Mouse (Mus musculus) hindbrain, embryonic 16.5 days (tissue): Measurements from ENCODE around the gene Trim6. TPM values are rescaled to one million over a fixed set of nuclear protein-coding genes. Genes with fewer than 3 reads are reported as not detected.
A peak's percentile ranks its signal among the peaks of the same experiment; 100 is the strongest.
"Not testable (repeated sequence)": the region's sequence is repeated elsewhere in the genome, so short reads cannot be mapped to it uniquely, and the experiment has no call there.

ENCODE experiments used
- ATAC-seq: fragments of 200-750 bp; cut with Nextera tagmentation; 2 replicates; pipeline ENCODE4 v1.8.0; 2017; ENCODE audit warnings: moderate TSS enrichment, moderate library complexity
- H3K27ac ChIP-seq: fragments of 300-500 bp; sonication (generic); 2 replicates; pipeline ENCODE4 v1.5.1; 2014; ENCODE audit warnings: low read depth, mild to moderate bottlenecking, control low read depth, low read length, moderate library complexity
- H3K27me3 ChIP-seq: fragments of 300-500 bp; sonication (generic); replicated peaks from 2 replicates; pipeline ENCODE4 v1.6.1; 2014; ENCODE audit warnings: low read length; ENCODE audit not compliant: control insufficient read depth, insufficient read depth
- H3K36me3 ChIP-seq: fragments of 300-500 bp; sonication (generic); 2 replicates; pipeline ENCODE4 v1.6.1; 2014; ENCODE audit warnings: mild to moderate bottlenecking, low read length, moderate library complexity, mixed read lengths; ENCODE audit not compliant: control insufficient read depth, insufficient read depth
- H3K4me1 ChIP-seq: fragments of 300-500 bp; sonication (generic); 2 replicates; pipeline ENCODE4 v1.6.1; 2014; ENCODE audit warnings: low read depth, low read length; ENCODE audit not compliant: control insufficient read depth, insufficient read depth
- H3K4me2 ChIP-seq: fragments of 300-500 bp; sonication (generic); 2 replicates; pipeline ENCODE4 v1.6.1; 2014; ENCODE audit warnings: mild to moderate bottlenecking, low read length, control low read depth, moderate library complexity
- H3K4me3 ChIP-seq: fragments of 300-500 bp; sonication (generic); 2 replicates; pipeline ENCODE4 v1.5.1; 2014; ENCODE audit warnings: mild to moderate bottlenecking, low read length, control low read depth, moderate library complexity
- H3K9ac ChIP-seq: fragments of 300-500 bp; sonication (generic); 2 replicates; pipeline ENCODE4 v1.6.1; 2014; ENCODE audit warnings: low read depth, mild to moderate bottlenecking, control low read depth, low read length, moderate library complexity
- H3K9me3 ChIP-seq: fragments of 300-500 bp; sonication (generic); 2 replicates; pipeline ENCODE4 v1.6.1; 2014; ENCODE audit warnings: mild to moderate bottlenecking, low read length, moderate library complexity; ENCODE audit not compliant: control insufficient read depth
- WGBS: fragments of 180-500 bp; shearing (Covaris S2); extraction: QIAGEN DNeasy Blood & Tissue Kit; methylation state at CpG from one replicate; pipeline ENCODE4 v1.1.7; 2014; 5-methylcytosine and 5-hydroxymethylcytosine counted together
- polyA plus RNA-seq: library from polyadenylated mRNA; unstranded; fragments of >200 nt; fragmentation: Nextera tagmentation; extraction: Ambion mirVana; gene quantifications from 2 replicates; pipeline ENCODE4 v1.2.1, GENCODE M21; 2015

Gene Trim6
- polyA plus RNA-seq, 1 experiment from 2014 or later, result 0.41 TPM

GRCm38 (mm10) chr7:104206197-104206596, 12.4 kb upstream of the Trim6 start:
- Histone ChIP-seq H3K4me2 (no peak overlapping the region), H3K4me3 (no peak overlapping the region), H3K9ac (no peak overlapping the region), H3K27ac (no peak overlapping the region), H3K9me3 (no peaks in the 10 kb centered on the region), H3K4me1 (no peaks in the 10 kb centered on the region), H3K27me3 (no peaks in the 10 kb centered on the region), H3K36me3 (no peaks in the 10 kb centered on the region)
- ATAC-seq, result no peak
- 95% methylated on average over 7 of the region's 7 CpGs for WGBS

GRCm38 (mm10) chr7:104216011-104216535, 2.5 kb upstream of the Trim6 start:
- H3K27ac ChIP-seq, result no peak overlapping the region
- 55% methylated on average over 1 of the region's 1 CpGs for WGBS
- no peaks in the 10 kb centered on the region for H3K36me3 ChIP-seq
- no peaks in the 10 kb centered on the region for H3K27me3 ChIP-seq
- H3K9ac ChIP-seq, result no peak overlapping the region
- H3K4me1 ChIP-seq, result peaks cover 3% of the 10 kb centered on the region; the same call in 1 of the 2 replicates
- H3K4me3 ChIP-seq, result no peak overlapping the region
- no peak overlapping the region for H3K4me2 ChIP-seq
- H3K9me3 ChIP-seq, result no peaks in the 10 kb centered on the region
- ATAC-seq, result no peak

GRCm38 (mm10) chr7:104217881-104218280, 712 bp upstream of the Trim6 start:
- Histone ChIP-seq H3K4me1 (peaks cover 3% of the 10 kb centered on the region; the same call in 1 of the 2 replicates), H3K36me3 (no peaks in the 10 kb centered on the region), H3K9me3 (no peaks in the 10 kb centered on the region), H3K4me3 (no peak overlapping the region), H3K9ac (no peak overlapping the region), H3K27me3 (no peaks in the 10 kb centered on the region), H3K4me2 (no peak overlapping the region), H3K27ac (no peak overlapping the region)
- 79% methylated on average over 2 of the region's 2 CpGs for WGBS
- no peak for ATAC-seq

- Histone ChIP-seq H3K9ac (no peak overlapping the region), H3K27ac (no peak overlapping the region), H3K36me3 (no peaks in the 10 kb centered on the region), H3K4me1 (no peaks in the 10 kb centered on the region), H3K4me2 (no peak overlapping the region), H3K27me3 (no peaks in the 10 kb centered on the region), H3K4me3 (no peak overlapping the region), H3K9me3 (no peaks in the 10 kb centered on the region)
- no peak for ATAC-seq
- WGBS, result 41% methylated on average over 2 of the region's 2 CpGs
Measured at GRCm38 (mm10) chr7:104231203-104231602, 12.6 kb downstream of the Trim6 start.

- H3K9me3 ChIP-seq, result no peaks in the 10 kb centered on the region
- H3K4me1 ChIP-seq, result no peaks in the 10 kb centered on the region
- H3K4me2 ChIP-seq, result no peak overlapping the region
- H3K27me3 ChIP-seq, result no peaks in the 10 kb centered on the region
- no peak overlapping the region for H3K4me3 ChIP-seq
- no peak overlapping the region for H3K9ac ChIP-seq
- no peak overlapping the region for H3K27ac ChIP-seq
- no peak for ATAC-seq
- no peaks in the 10 kb centered on the region for H3K36me3 ChIP-seq
Measured at GRCm38 (mm10) chr7:104240857-104241256, 22.3 kb downstream of the Trim6 start.

- H3K27me3 ChIP-seq, result no peaks in the 10 kb centered on the region
- 78% methylated on average over 1 of the region's 1 CpGs for WGBS
- no peak overlapping the region for H3K4me3 ChIP-seq
- no peak overlapping the region for H3K27ac ChIP-seq
- no peak for ATAC-seq
- no peak overlapping the region for H3K4me2 ChIP-seq
- H3K9ac ChIP-seq, result no peak overlapping the region
- no peaks in the 10 kb centered on the region for H3K9me3 ChIP-seq
- H3K36me3 ChIP-seq, result no peaks in the 10 kb centered on the region
- H3K4me1 ChIP-seq, result no peaks in the 10 kb centered on the region
Measured at GRCm38 (mm10) chr7:104243616-104244015, 25.0 kb downstream of the Trim6 start.

GRCm38 (mm10) chr7:104244287-104245181, 25.9 kb downstream of the Trim6 start, which contains the start of gene Trim34a:
Trim34a (plus strand) TSS chr7:104244457.
- H3K4me2 ChIP-seq, result peak within 1 kb of the TSS; percentile 39
- no peak within 1 kb of the TSS for H3K27ac ChIP-seq
- H3K4me3 ChIP-seq, result peak within 1 kb of the TSS; percentile 38
- no peaks in the 10 kb centered on the region for H3K27me3 ChIP-seq
- peak; percentile 82 for ATAC-seq
- no peaks in the 10 kb centered on the region for H3K36me3 ChIP-seq
- H3K9me3 ChIP-seq, result no peaks in the 10 kb centered on the region
- WGBS, result 11% methylated on average over 13 of the region's 13 CpGs
- peak within 1 kb of the TSS; percentile 35 for H3K9ac ChIP-seq
- H3K4me1 ChIP-seq, result no peaks in the 10 kb centered on the region

GRCm38 (mm10) chr7:104260380-104260779, 41.8 kb downstream of the Trim6 start:
- WGBS, result 91% methylated on average over 4 of the region's 4 CpGs
- H3K9ac ChIP-seq, H3K36me3 ChIP-seq, H3K4me2 ChIP-seq, H3K27ac ChIP-seq, H3K9me3 ChIP-seq, H3K27me3 ChIP-seq, H3K4me3 ChIP-seq, H3K4me1 ChIP-seq, ATAC-seq: not testable (repeated sequence)

GRCm38 (mm10) chr7:104265335-104265734, 46.7 kb downstream of the Trim6 start:
- H3K4me3 ChIP-seq, H3K4me1 ChIP-seq, ATAC-seq, H3K27me3 ChIP-seq, H3K9me3 ChIP-seq, H3K36me3 ChIP-seq, H3K4me2 ChIP-seq, H3K27ac ChIP-seq, H3K9ac ChIP-seq: not testable (repeated sequence)
- WGBS, result 73% methylated on average over 2 of the region's 5 CpGs
